Mouse (Mus musculus) neural tube, embryonic 14.5 days (tissue): ENCODE results near the gene Ube2n. TPM values are rescaled to one million over a fixed set of nuclear protein-coding genes. Genes with fewer than 3 reads are reported as not detected.
A peak's percentile ranks its signal among the peaks of the same experiment; 100 is the strongest.

Experiments
- ATAC-seq: fragments of 200-750 bp; cut with Nextera tagmentation; 2 replicates; pipeline ENCODE4 v1.8.0; 2017; ENCODE audit warnings: low read depth, mild to moderate bottlenecking, moderate TSS enrichment, moderate library complexity
- H3K27ac ChIP-seq: fragments of 300-500 bp; sonication (generic); 2 replicates; pipeline ENCODE4 v1.5.1; 2014; ENCODE audit warnings: low read depth, mild to moderate bottlenecking, control low read depth, low read length, moderate library complexity, mixed read lengths
- H3K27me3 ChIP-seq: fragments of 300-500 bp; sonication (generic); 2 replicates; pipeline ENCODE4 v1.6.1; 2014; ENCODE audit warnings: low read length; ENCODE audit not compliant: control insufficient read depth, insufficient read depth
- H3K36me3 ChIP-seq: fragments of 300-500 bp; sonication (generic); 2 replicates; pipeline ENCODE4 v1.6.1; 2014; ENCODE audit warnings: low read length, mixed read lengths; ENCODE audit not compliant: control insufficient read depth, insufficient read depth
- H3K4me1 ChIP-seq: fragments of 300-500 bp; sonication (generic); 2 replicates; pipeline ENCODE4 v1.6.1; 2014; ENCODE audit warnings: low read length; ENCODE audit not compliant: control insufficient read depth, insufficient read depth
- H3K4me2 ChIP-seq: fragments of 300-500 bp; sonication (generic); 2 replicates; pipeline ENCODE4 v1.6.1; 2014; ENCODE audit warnings: mild to moderate bottlenecking, low read depth, low read length, control low read depth
- H3K4me3 ChIP-seq: fragments of 300-500 bp; sonication (generic); 2 replicates; pipeline ENCODE4 v1.5.1; 2014; ENCODE audit warnings: low read depth, low read length, control low read depth, mixed read lengths
- H3K9ac ChIP-seq: fragments of 300-500 bp; sonication (generic); replicated peaks from 2 replicates; pipeline ENCODE4 v1.6.1; 2014; ENCODE audit warnings: low read depth, mild to moderate bottlenecking, control low read depth, low read length, mixed read lengths
- H3K9me3 ChIP-seq: fragments of 300-500 bp; sonication (generic); 2 replicates; pipeline ENCODE4 v1.6.1; 2016; ENCODE audit warnings: low read length; ENCODE audit not compliant: control insufficient read depth
- WGBS: fragments of 180-500 bp; shearing (Covaris S2); extraction: QIAGEN DNeasy Blood & Tissue Kit; methylation state at CpG from one replicate; pipeline ENCODE4 v1.1.7; 2014; 5-methylcytosine and 5-hydroxymethylcytosine counted together
- polyA plus RNA-seq: library from polyadenylated mRNA; unstranded; fragments of >200 nt; fragmentation: Nextera tagmentation; extraction: Ambion mirVana; gene quantifications from 2 replicates; pipeline ENCODE4 v1.2.1, GENCODE M21; 2014

Gene Ube2n
- 369 and 376 TPM in 2 replicates for polyA plus RNA-seq

GRCm38 (mm10) chr10:95514656-95515292, at the start of gene Ube2n:
TSS of gene Ube2n (plus strand) at chr10:95515145.
- WGBS, result under 1% methylated on average over 67 of the region's 81 CpGs
- peak within 1 kb of the TSS; percentile 95 for H3K27ac ChIP-seq

GRCm38 (mm10) chr10:95465485-95465896, 49.5 kb upstream of the Ube2n start:
- H3K9me3 ChIP-seq, result no peaks in the 10 kb centered on the region
- no peak overlapping the region for H3K9ac ChIP-seq
- 66% methylated on average over 4 of the region's 4 CpGs for WGBS
- H3K27ac ChIP-seq, result no peak overlapping the region
- no peak overlapping the region for H3K4me2 ChIP-seq
- H3K36me3 ChIP-seq, result no peaks in the 10 kb centered on the region
- no peaks in the 10 kb centered on the region for H3K4me1 ChIP-seq
- no peaks in the 10 kb centered on the region for H3K27me3 ChIP-seq
- no peak for ATAC-seq
- H3K4me3 ChIP-seq, result no peak overlapping the region

More at GRCm38 (mm10) chr10:95514656-95515292, at the start of gene Ube2n:
- no peaks in the 10 kb centered on the region for H3K9me3 ChIP-seq
- peak within 1 kb of the TSS; percentile 95 for H3K9ac ChIP-seq
- H3K4me2 ChIP-seq, result peak within 1 kb of the TSS; percentile 78
- H3K4me1 ChIP-seq, result peaks cover 6% of the 10 kb centered on the region; the same call in 1 of the 2 replicates
- H3K27me3 ChIP-seq, result no peaks in the 10 kb centered on the region
- peak; percentile 97 for ATAC-seq
- peak within 1 kb of the TSS; percentile 97 for H3K4me3 ChIP-seq
- no peaks in the 10 kb centered on the region for H3K36me3 ChIP-seq

GRCm38 (mm10) chr10:95468894-95469293, 46.1 kb upstream of the Ube2n start:
- Histone ChIP-seq H3K27ac (no peak overlapping the region), H3K9me3 (no peaks in the 10 kb centered on the region), H3K4me3 (no peak overlapping the region), H3K4me2 (no peak overlapping the region), H3K9ac (no peak overlapping the region), H3K27me3 (no peaks in the 10 kb centered on the region), H3K36me3 (no peaks in the 10 kb centered on the region), H3K4me1 (no peaks in the 10 kb centered on the region)
- no peak for ATAC-seq
- WGBS, result 71% methylated on average over 4 of the region's 4 CpGs

DNA sequence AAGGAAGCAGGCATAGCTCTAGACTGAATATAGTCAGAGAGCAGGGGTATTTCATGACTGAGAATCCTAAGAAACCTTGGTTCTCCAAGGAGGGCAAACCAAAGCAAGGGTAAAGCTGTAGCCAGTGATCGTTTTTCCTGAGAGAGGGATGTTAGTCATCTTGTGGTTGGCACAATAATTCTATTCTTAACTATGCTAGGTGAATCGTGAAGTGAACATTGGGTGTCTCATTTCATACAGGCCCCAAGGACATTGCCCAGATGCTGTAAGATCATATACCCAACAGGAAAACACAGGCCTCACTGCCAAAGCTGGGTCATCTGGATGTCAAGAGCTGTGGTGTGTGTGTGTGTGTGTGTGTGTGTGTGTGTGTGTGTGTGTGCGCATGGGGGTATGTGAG, 43.8 kb upstream of the Ube2n start:
- ATAC-seq, result no peak
- Histone ChIP-seq H3K4me1 (no peaks in the 10 kb centered on the region), H3K4me3 (no peak overlapping the region), H3K4me2 (no peak overlapping the region), H3K27me3 (no peaks in the 10 kb centered on the region), H3K9me3 (no peaks in the 10 kb centered on the region), H3K27ac (no peak overlapping the region), H3K36me3 (no peaks in the 10 kb centered on the region), H3K9ac (no peak overlapping the region)
- 82% methylated on average over 3 of the region's 3 CpGs for WGBS

GRCm38 (mm10) chr10:95471889-95472547, 42.9 kb upstream of the Ube2n start:
- 87% methylated on average over 11 of the region's 11 CpGs for WGBS
- Histone ChIP-seq H3K4me2 (no peak overlapping the region), H3K27ac (no peak overlapping the region), H3K27me3 (no peaks in the 10 kb centered on the region), H3K9me3 (no peaks in the 10 kb centered on the region), H3K9ac (no peak overlapping the region), H3K4me1 (no peaks in the 10 kb centered on the region), H3K36me3 (no peaks in the 10 kb centered on the region), H3K4me3 (no peak overlapping the region)
- no peak for ATAC-seq

DNA sequence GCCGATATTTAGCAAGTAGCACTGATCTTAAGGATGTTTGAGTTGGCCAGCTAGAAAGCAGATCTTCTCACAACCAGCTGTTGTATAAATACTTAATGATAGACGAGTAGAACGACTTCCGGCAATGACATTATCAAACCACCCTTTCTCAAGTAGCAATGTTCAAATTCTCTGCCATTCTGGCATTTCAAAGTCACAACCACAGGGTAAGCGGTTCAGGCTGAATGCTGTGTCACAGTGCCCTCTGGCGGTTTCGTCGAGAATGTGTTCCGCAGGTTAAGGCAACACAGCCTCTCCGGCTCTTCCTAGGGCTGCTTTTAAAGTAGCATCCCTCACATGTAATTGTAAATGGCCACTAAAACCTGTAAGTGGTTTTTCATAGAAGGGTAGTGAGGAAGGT, 39.0 kb upstream of the Ube2n start:
- Histone ChIP-seq H3K4me2 (no peak overlapping the region), H3K27me3 (no peaks in the 10 kb centered on the region), H3K9me3 (no peaks in the 10 kb centered on the region), H3K9ac (no peak overlapping the region), H3K27ac (no peak overlapping the region), H3K4me1 (no peaks in the 10 kb centered on the region), H3K4me3 (no peak overlapping the region), H3K36me3 (0 out of 2 replicates have a peak, but pooled peaks cover 6% of the 10 kb centered on the region)
- WGBS, result 12% methylated on average over 10 of the region's 10 CpGs
- ATAC-seq, result peak; percentile 84; the same call in 1 of the 2 replicates

- peaks cover 7% of the 10 kb centered on the region; the same call in 1 of the 2 replicates for H3K36me3 ChIP-seq
- no peaks in the 10 kb centered on the region for H3K4me1 ChIP-seq
- no peak overlapping the region for H3K4me2 ChIP-seq
- no peak overlapping the region for H3K4me3 ChIP-seq
- no peaks in the 10 kb centered on the region for H3K9me3 ChIP-seq
- H3K9ac ChIP-seq, result no peak overlapping the region
- 83% methylated on average over 11 of the region's 11 CpGs for WGBS
- no peak for ATAC-seq
- no peaks in the 10 kb centered on the region for H3K27me3 ChIP-seq
- H3K27ac ChIP-seq, result no peak overlapping the region
Observed at GRCm38 (mm10) chr10:95477516-95477915, 37.4 kb upstream of the Ube2n start.

DNA sequence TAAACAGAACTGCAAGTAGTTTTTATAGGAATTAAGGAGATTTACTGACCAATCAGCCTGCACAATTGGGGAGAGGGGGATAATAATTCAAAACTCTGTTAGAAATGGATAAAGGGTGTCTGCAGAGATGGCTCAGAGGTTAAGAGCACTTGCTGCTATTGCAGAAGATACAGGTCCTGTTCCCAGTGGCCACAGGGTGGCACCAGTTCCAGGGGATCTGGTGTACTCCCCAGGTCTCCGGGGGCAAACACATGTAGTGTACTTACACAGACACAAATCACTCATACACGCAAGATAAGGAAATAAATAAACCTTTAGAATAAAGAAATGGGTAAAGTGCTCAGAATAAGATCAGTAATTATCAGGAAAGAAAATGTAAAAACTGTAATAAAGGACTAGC, 25.3 kb upstream of the Ube2n start:
- Histone ChIP-seq H3K27ac (no peak overlapping the region), H3K4me1 (no peaks in the 10 kb centered on the region), H3K9ac (no peak overlapping the region), H3K9me3 (no peaks in the 10 kb centered on the region), H3K36me3 (peaks cover 44% of the 10 kb centered on the region), H3K4me3 (no peak overlapping the region), H3K4me2 (no peak overlapping the region), H3K27me3 (no peaks in the 10 kb centered on the region)
- ATAC-seq, result no peak
- WGBS, result 84% methylated on average over 2 of the region's 2 CpGs

DNA sequence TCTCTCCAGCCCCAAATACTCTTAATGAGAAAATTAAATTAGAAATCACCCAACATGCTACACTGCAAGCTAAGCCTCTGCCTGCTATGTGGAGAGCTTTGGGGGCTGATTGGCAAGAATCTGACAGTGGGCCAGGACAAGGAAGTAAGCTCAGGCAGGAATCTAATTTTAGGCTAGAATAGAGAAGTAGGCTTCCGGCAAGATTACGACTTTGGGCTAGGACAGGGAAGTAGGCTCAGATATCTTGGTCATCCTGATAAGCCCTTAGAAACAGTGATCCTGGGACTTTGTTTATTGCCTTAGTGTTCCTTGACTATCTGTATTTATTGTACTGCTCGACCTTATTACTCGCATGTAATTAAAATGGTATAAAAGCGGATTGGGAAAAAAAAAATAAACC, 20.7 kb upstream of the Ube2n start:
- WGBS, result 99% methylated on average over 5 of the region's 5 CpGs
- Histone ChIP-seq H3K36me3 (peaks cover 26% of the 10 kb centered on the region; the same call in 1 of the 2 replicates), H3K4me1 (no peaks in the 10 kb centered on the region), H3K27me3 (no peaks in the 10 kb centered on the region), H3K9ac (no peak overlapping the region), H3K4me2 (no peak overlapping the region), H3K4me3 (no peak overlapping the region), H3K9me3 (no peaks in the 10 kb centered on the region), H3K27ac (no peak overlapping the region)
- ATAC-seq, result no peak
